Comparison of ENCODE assay signal across 15 mouse cellular contexts in genomic region chr5:3500957-3501563, GRCm38 (mm10). TPM values are rescaled to one million over a fixed set of nuclear protein-coding genes. Genes with fewer than 3 reads are reported as not detected.
A peak's percentile ranks its signal among the peaks of the same experiment; 100 is the strongest.
DNase-seq lines count a peak whose midpoint lies in the region; ATAC-seq and TF ChIP-seq lines count a peak whose summit lies in the region.
"Had no signal": no experiment of that assay in that cellular context is flagged by ENCODE, and none has a peak within 500 bp of the region (broad histone marks: within the 10 kb centered on the region; RNA-seq: fewer than 3 reads in every experiment).

No protein-coding gene starts in this region.

- H3K4me1 ChIP-seq in intestine, embryonic 16.5 days (ENCODE audit: control insufficient read depth, insufficient read depth, low read length) = peaks cover 19% of the 10 kb centered on the region
- peaks cover 9% of the 10 kb centered on the region for H3K4me1 ChIP-seq in intestine, embryonic 15.5 days (replicated peaks)
- peaks cover 48 to 59% of the 10 kb centered on the region in 2 experiments for H3K4me1 ChIP-seq in MEL (ENCODE audit: control insufficient read depth in 1 of 2, insufficient read depth in 2 of 2, low read length in 2 of 2)
- H3K4me1 ChIP-seq in liver, embryonic 11.5 days (replicated peaks; ENCODE audit: control insufficient read depth, insufficient read depth, low read length) = peaks cover 27% of the 10 kb centered on the region
- H3K4me1 ChIP-seq: midbrain, embryonic 10.5 days had no signal

- no peak overlapping the region for H3K4me3 ChIP-seq in intestine, embryonic 16.5 days (ENCODE audit: low read length)
- H3K4me3 ChIP-seq in intestine, embryonic 15.5 days (replicated peaks) = no peak overlapping the region
- H3K4me3 ChIP-seq in MEL (ENCODE audit: control insufficient read depth in 1 of 2, insufficient read depth in 1 of 2, low read depth in 2 of 2, low read length in 2 of 2) = no peak overlapping the region
- H3K4me3 ChIP-seq in liver, embryonic 11.5 days (ENCODE audit: low read depth, low read length) = no peak overlapping the region
- H3K4me3 ChIP-seq in left cerebral cortex, adult 2 months = no peak overlapping the region
- H3K4me3 ChIP-seq: midbrain, embryonic 10.5 days had no signal

- H3K27ac ChIP-seq in intestine, embryonic 16.5 days (ENCODE audit: low read length) = no peak overlapping the region
- no peak overlapping the region for H3K27ac ChIP-seq in intestine, embryonic 15.5 days
- peak overlapping the region; percentile 45 for H3K27ac ChIP-seq in MEL (ENCODE audit: control insufficient read depth, low read depth, low read length)
- peak overlapping the region; percentile 60; the same call in 1 of the 2 replicates for H3K27ac ChIP-seq in liver, embryonic 11.5 days (ENCODE audit: low read depth, low read length)
- H3K27ac ChIP-seq in left cerebral cortex, adult 2 months = no peak overlapping the region
- H3K27ac ChIP-seq: midbrain, embryonic 10.5 days had no signal

- ATAC-seq in intestine, embryonic 16.5 days = no peak
- no peak for ATAC-seq in intestine, embryonic 15.5 days
- no peak; the same call in 1 of the 2 replicates for ATAC-seq in liver, embryonic 11.5 days (replicated peaks; ENCODE audit: low FRiP score)
- ATAC-seq in erythroblast, adult 5-6 weeks (replicated peaks; ENCODE audit: low FRiP score, poor library complexity, severe bottlenecking) = no peak
- ATAC-seq: lung, postnatal 0 days had no signal

- 58% methylated on average over 8 of the region's 8 CpGs for WGBS in intestine, embryonic 16.5 days
- WGBS in intestine, embryonic 15.5 days = 50% methylated on average over 8 of the region's 8 CpGs
- 50% methylated on average over 8 of the region's 8 CpGs for WGBS in liver, embryonic 11.5 days

- 0 out of 4 replicates have a peak, but pooled peaks of 1 of the 2 experiments have one; percentile 11 for TF ChIP-seq EP300 in MEL (IDR thresholded peaks at IDR 0.05; ENCODE audit: low read depth in 1 of 2, low read length in 2 of 2)

- intact Hi-C loops in left cerebral cortex, adult 2 months (cut with DNase I) = no loop called here

- DNase-seq in 3134 (ENCODE audit: extremely low read depth, insufficient read length, low spot score) (peak; percentile 23), MEL (ENCODE audit: low read depth, low spot score) (no peak)
- DNase-seq in liver, embryonic 11.5 days (ENCODE audit: low spot score) = no peak
- no peak for DNase-seq in layer of hippocampus, postnatal 25 days (ENCODE audit: extremely low spot score in 1 of 2, low spot score in 1 of 2)
- no peak for DNase-seq in left cerebral cortex, adult 2 months (ENCODE audit: extremely low spot score in 1 of 2, low spot score in 2 of 2)
- DNase-seq: cerebellum, adult 2 months; gastrocnemius, postnatal 36 days; left cerebral cortex, postnatal 4 days; right cerebral cortex, postnatal 25 days had no signal

- no peak for TF ChIP-seq POLR2A in MEL (IDR thresholded peaks at IDR 0.05; ENCODE audit: control insufficient read depth in 1 of 2, insufficient read depth in 1 of 2, low read depth in 1 of 2, low read length in 2 of 2, poor library complexity in 1 of 2)

- TF ChIP-seq CTCF in MEL (IDR thresholded peaks at IDR 0.05 in 2 of 3, conservative IDR thresholded peaks at IDR 0.05 in 1 of 3; ENCODE audit: control insufficient read depth in 1 of 3, insufficient read depth in 1 of 3, low read depth in 2 of 3, low read length in 3 of 3, poor library complexity in 1 of 3, severe bottlenecking in 1 of 3) = no peak
- no peak for TF ChIP-seq CTCF in left cerebral cortex, adult 2 months (IDR thresholded peaks at IDR 0.05)

- H3K9ac ChIP-seq in intestine, embryonic 16.5 days (ENCODE audit: low read depth, low read length) = no peak overlapping the region
- no peak overlapping the region for H3K9ac ChIP-seq in intestine, embryonic 15.5 days
- H3K9ac ChIP-seq in MEL (ENCODE audit: control insufficient read depth, low read depth, low read length, poor library complexity, severe bottlenecking) = no peak overlapping the region
- H3K9ac ChIP-seq in liver, embryonic 11.5 days (ENCODE audit: low read depth, low read length) = no peak overlapping the region

- H3K4me2 ChIP-seq in intestine, embryonic 16.5 days (ENCODE audit: low read depth, low read length) = 0 out of 2 replicates have a peak overlapping the region, but pooled peaks have one; percentile 12
- H3K4me2 ChIP-seq in intestine, embryonic 15.5 days (replicated peaks) = no peak overlapping the region
- H3K4me2 ChIP-seq in liver, embryonic 11.5 days = peak overlapping the region; percentile 5

- no peaks in the 10 kb centered on the region for H3K9me3 ChIP-seq in intestine, embryonic 16.5 days (ENCODE audit: control insufficient read depth, low read length)
- H3K9me3 ChIP-seq in intestine, embryonic 15.5 days = no peaks in the 10 kb centered on the region
- no peaks in the 10 kb centered on the region for H3K9me3 ChIP-seq in MEL (replicated peaks; ENCODE audit: insufficient read depth, low read length)
- no peaks in the 10 kb centered on the region for H3K9me3 ChIP-seq in liver, embryonic 11.5 days (ENCODE audit: control insufficient read depth, low read length)
- H3K9me3 ChIP-seq: midbrain, embryonic 10.5 days had no signal

- H3K36me3 ChIP-seq in intestine, embryonic 16.5 days (ENCODE audit: control insufficient read depth, insufficient read depth, low read length) = no peaks in the 10 kb centered on the region
- H3K36me3 ChIP-seq in intestine, embryonic 15.5 days = no peaks in the 10 kb centered on the region
- H3K36me3 ChIP-seq in MEL (ENCODE audit: control insufficient read depth in 1 of 2, insufficient read depth in 2 of 2, low read length in 2 of 2) = peaks cover 39 to 83% of the 10 kb centered on the region in 2 experiments
- H3K36me3 ChIP-seq in liver, embryonic 11.5 days (ENCODE audit: control insufficient read depth, insufficient read depth, low read length) = no peaks in the 10 kb centered on the region
- H3K36me3 ChIP-seq: midbrain, embryonic 10.5 days had no signal

- peaks cover 23% of the 10 kb centered on the region for H3K79me2 ChIP-seq in MEL (ENCODE audit: control insufficient read depth, insufficient read depth, low read length, poor library complexity)

- TF ChIP-seq RAD21 in MEL (IDR thresholded peaks at IDR 0.05; ENCODE audit: low read depth, low read length) = no peak

- no peaks in the 10 kb centered on the region for H3K27me3 ChIP-seq in intestine, embryonic 16.5 days (replicated peaks; ENCODE audit: control insufficient read depth, insufficient read depth, low read length)
- no peaks in the 10 kb centered on the region for H3K27me3 ChIP-seq in intestine, embryonic 15.5 days (replicated peaks)
- H3K27me3 ChIP-seq in MEL (ENCODE audit: control insufficient read depth in 1 of 2, insufficient read depth in 2 of 2, low read length in 2 of 2) = no peaks in the 10 kb centered on the region
- no peaks in the 10 kb centered on the region for H3K27me3 ChIP-seq in liver, embryonic 11.5 days (replicated peaks; ENCODE audit: control insufficient read depth, insufficient read depth, low read length)
- H3K27me3 ChIP-seq: Patski had no signal

TF ChIP-seq in MEL, 35 proteins besides CTCF, POLR2A, EP300 and RAD21:
- no peak for TF ChIP-seq CHD2 (IDR thresholded peaks at IDR 0.05; ENCODE audit: low read length)
- TF ChIP-seq KAT2A (conservative IDR thresholded peaks at IDR 0.05; ENCODE audit: low read depth, low read length) = no peak
- no peak for TF ChIP-seq GATA1 (IDR thresholded peaks at IDR 0.05; ENCODE audit: low read depth, low read length)
- TF ChIP-seq ETS1 (IDR thresholded peaks at IDR 0.05; ENCODE audit: low read depth, low read length) = 0 out of 2 replicates have a peak, but pooled peaks have one; percentile 29

RNA-seq across cellular contexts. Expression of gene Fam133b, which starts 42.6 kb away (rescaled TPM):
- polyA plus RNA-seq in intestine, embryonic 16.5 days (2015; fragmentation: Nextera tagmentation; extraction: Ambion mirVana) = 17.6 and 18.7 TPM in 2 replicates
- polyA plus RNA-seq in intestine, embryonic 15.5 days (2015; fragmentation: Nextera tagmentation; extraction: Ambion mirVana) = 20.8 and 23.5 TPM in 2 replicates
- total RNA-seq in MEL (2012; rRNA removed) = 36.2 and 39.4 TPM in 2 replicates
- 10 to 100 TPM in 1 of 2 experiments, not detected in 1; 56.0 TPM for polyA plus RNA-seq in MEL (2012; ENCODE audit: insufficient read depth in 1 of 2, insufficient read length in 2 of 2, low read depth in 1 of 2, low replicate concordance in 2 of 2, missing spikeins in 1 of 2)
- 26.2 and 28.4 TPM in 2 replicates for polyA plus RNA-seq in liver, embryonic 11.5 days (2014; fragmentation: Nextera tagmentation; extraction: Ambion mirVana)
- total RNA-seq in layer of hippocampus, postnatal 25 days (2021) = 10 to 100 TPM; 37.5 to 46.2 TPM
- total RNA-seq in left cerebral cortex, adult 2 months (2021) = 10 to 100 TPM; 44.3 to 45.7 TPM
- total RNA-seq in erythroblast, adult 5-6 weeks (2015; ENCODE audit: low replicate concordance) = 28.4 and 32.2 TPM in 2 replicates
- total RNA-seq in erythroblast, adult 5-6 weeks (2017; ENCODE audit: low replicate concordance) = 51.6 and 76.8 TPM in 2 replicates

Comparison
In these comparisons a context has a peak if more than half of its experiments do, and no peak if none do; other contexts are left out.
1. H3K27ac ChIP-seq: peak in MEL (single experiment) and liver, embryonic 11.5 days (single experiment); none in intestine, embryonic 16.5 days (single experiment), intestine, embryonic 15.5 days (single experiment) and left cerebral cortex, adult 2 months (single experiment).